Mouse (Mus musculus) megakaryocyte, embryonic 14.5 days (primary cell): ENCODE results near the gene 4931428L18Rik.

Experiments
- FLI1 ChIP-seq: IDR thresholded peaks from 2 replicates; pipeline ENCODE4 v1.6.1; 2012; ENCODE audit warnings: low read length, inconsistent platforms, mixed read lengths
- GATA1 ChIP-seq: IDR thresholded peaks from 3 replicates; pipeline ENCODE4 v1.6.1; 2012; ENCODE audit warnings: mixed read lengths, low read length, inconsistent platforms, borderline replicate concordance

DNA sequence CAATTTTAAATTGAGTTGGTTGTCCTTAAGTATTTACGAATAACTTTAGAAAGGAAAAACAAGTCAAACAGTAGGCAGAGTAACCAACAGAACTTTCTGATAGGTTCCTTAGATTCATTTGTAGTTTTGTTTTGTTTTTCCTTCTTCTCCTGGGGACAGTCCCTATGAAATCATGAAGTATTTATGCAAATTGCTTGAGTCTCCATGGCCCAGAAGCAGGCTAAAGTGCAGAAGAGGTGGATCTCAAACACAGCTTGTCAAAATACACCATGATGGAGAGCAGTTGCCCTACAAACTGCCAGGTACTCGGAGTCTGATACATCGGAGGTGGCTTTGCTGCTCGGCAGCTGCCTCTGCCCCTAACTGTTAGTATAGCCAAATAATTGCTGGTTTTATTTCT is 179.7 kb downstream of the 4931428L18Rik start:
- TF ChIP-seq FLI1, result no peak
- TF ChIP-seq GATA1, result no peak
